Mouse (Mus musculus) hindbrain, embryonic 14.5 days (tissue): Measurements from ENCODE around the gene Kiss1r. TPM values are rescaled to one million over a fixed set of nuclear protein-coding genes. Genes with fewer than 3 reads are reported as not detected.
"Not testable (repeated sequence)": the region's sequence is repeated elsewhere in the genome, so short reads cannot be mapped to it uniquely, and the experiment has no call there.

Experiments
- ATAC-seq: fragments of 200-750 bp; cut with Nextera tagmentation; 2 replicates; pipeline ENCODE4 v1.8.0; 2017; ENCODE audit warnings: moderate number of reproducible peaks, mild to moderate bottlenecking, moderate TSS enrichment, moderate library complexity; ENCODE audit not compliant: low FRiP score
- DNase-seq: peaks from one replicate; pipeline ENCODE4 v3.0.0-alpha.2; 2015; ENCODE audit warnings: low spot score
- H3K27ac ChIP-seq: fragments of 300-500 bp; sonication (generic); 2 replicates; pipeline ENCODE4 v1.5.1; 2014; ENCODE audit warnings: mild to moderate bottlenecking, moderate library complexity
- H3K27me3 ChIP-seq: fragments of 300-500 bp; sonication (generic); 2 replicates; pipeline ENCODE4 v1.6.1; 2014; ENCODE audit warnings: mild to moderate bottlenecking, low read length, mixed read lengths; ENCODE audit not compliant: control insufficient read depth, insufficient read depth
- H3K36me3 ChIP-seq: fragments of 300-500 bp; sonication (generic); replicated peaks from 2 replicates; pipeline ENCODE4 v1.6.1; 2014; ENCODE audit not compliant: control insufficient read depth, insufficient read depth
- H3K4me1 ChIP-seq: fragments of 300-500 bp; sonication (generic); replicated peaks from 2 replicates; pipeline ENCODE4 v1.6.1; 2014; ENCODE audit warnings: antibody characterized with exemption, low read length, mixed read lengths; ENCODE audit not compliant: control insufficient read depth, insufficient read depth
- H3K4me2 ChIP-seq: fragments of 300-500 bp; sonication (generic); replicated peaks from 2 replicates; pipeline ENCODE4 v1.6.1; 2014; ENCODE audit warnings: mild to moderate bottlenecking, moderate library complexity
- H3K4me3 ChIP-seq: fragments of 300-500 bp; sonication (generic); replicated peaks from 2 replicates; pipeline ENCODE4 v1.5.1; 2014; ENCODE audit warnings: mild to moderate bottlenecking, low read length
- H3K9ac ChIP-seq: fragments of 300-500 bp; sonication (generic); 2 replicates; pipeline ENCODE4 v1.6.1; 2014
- H3K9me3 ChIP-seq: fragments of 300-500 bp; sonication (generic); 2 replicates; pipeline ENCODE4 v1.6.1; 2016; ENCODE audit warnings: low read length; ENCODE audit not compliant: control insufficient read depth
- WGBS: fragments of 180-500 bp; shearing (Covaris S2); extraction: QIAGEN DNeasy Blood & Tissue Kit; methylation state at CpG from one replicate; pipeline ENCODE4 v1.1.7; 2014; 5-methylcytosine and 5-hydroxymethylcytosine counted together
- polyA plus RNA-seq: library from polyadenylated mRNA; unstranded; fragments of >200 nt; fragmentation: Nextera tagmentation; extraction: Ambion mirVana; gene quantifications from 2 replicates; pipeline ENCODE4 v1.2.1, GENCODE M21; 2014

Kiss1r gene
- polyA plus RNA-seq, 1 experiment from 2014 or later, result 2.6 TPM

- not testable (repeated sequence) for H3K4me1 ChIP-seq, H3K4me3 ChIP-seq, H3K9ac ChIP-seq, H3K9me3 ChIP-seq, H3K27me3 ChIP-seq, H3K27ac ChIP-seq, H3K4me2 ChIP-seq
- H3K36me3 ChIP-seq, result peaks cover 31% of the 10 kb centered on the region
- peak; percentile 79 for DNase-seq
- ATAC-seq, result peak; percentile 21; the same call in 1 of the 2 replicates
- WGBS, result 46% methylated on average over 22 of the region's 22 CpGs
These were observed 24.2 kb upstream of the Kiss1r start for GRCm38 (mm10) chr10:79892451-79893118.

- H3K4me1 ChIP-seq, result peaks cover 6% of the 10 kb centered on the region; the same call in 1 of the 2 replicates
- no peak for ATAC-seq
- peaks cover 54% of the 10 kb centered on the region for H3K36me3 ChIP-seq
- no peak overlapping the region for H3K9ac ChIP-seq
- DNase-seq, result no peak
- H3K9me3 ChIP-seq, result no peaks in the 10 kb centered on the region
- no peak overlapping the region for H3K27ac ChIP-seq
- no peak overlapping the region for H3K4me2 ChIP-seq
- no peak overlapping the region for H3K4me3 ChIP-seq
- 89% methylated on average over 16 of the region's 16 CpGs for WGBS
- no peaks in the 10 kb centered on the region for H3K27me3 ChIP-seq
These were observed 20.5 kb upstream of the Kiss1r start for GRCm38 (mm10) chr10:79896306-79896705.

GRCm38 (mm10) chr10:79896814-79897213, 20.0 kb upstream of the Kiss1r start:
- Histone ChIP-seq H3K4me3 (no peak overlapping the region), H3K27me3 (no peaks in the 10 kb centered on the region), H3K9me3 (no peaks in the 10 kb centered on the region), H3K4me2 (no peak overlapping the region), H3K9ac (no peak overlapping the region), H3K27ac (no peak overlapping the region), H3K36me3 (peaks cover 59% of the 10 kb centered on the region), H3K4me1 (peaks cover 8% of the 10 kb centered on the region; the same call in 1 of the 2 replicates)
- 89% methylated on average over 13 of the region's 13 CpGs for WGBS
- ATAC-seq, result no peak
- no peak for DNase-seq

GRCm38 (mm10) chr10:79897316-79898245, 19.2 kb upstream of the Kiss1r start:
- Histone ChIP-seq H3K4me3 (no peak overlapping the region), H3K9me3 (no peaks in the 10 kb centered on the region), H3K27ac (no peak overlapping the region), H3K4me2 (no peak overlapping the region), H3K9ac (no peak overlapping the region; the same call in 1 of the 2 replicates), H3K4me1 (peaks cover 8% of the 10 kb centered on the region; the same call in 1 of the 2 replicates), H3K27me3 (no peaks in the 10 kb centered on the region), H3K36me3 (peaks cover 65% of the 10 kb centered on the region)
- ATAC-seq (no peak), DNase-seq (no peak)
- WGBS, result 56% methylated on average over 20 of the region's 20 CpGs

- peaks cover 80% of the 10 kb centered on the region for H3K36me3 ChIP-seq
- 0 out of 2 replicates have a peak overlapping the region, but pooled peaks have one; percentile 8 for H3K9ac ChIP-seq
- H3K27me3 ChIP-seq, result no peaks in the 10 kb centered on the region
- peak overlapping the region; percentile 20; the same call in 1 of the 2 replicates for H3K27ac ChIP-seq
- H3K9me3 ChIP-seq, result no peaks in the 10 kb centered on the region
- H3K4me1 ChIP-seq, result peaks cover 8% of the 10 kb centered on the region; the same call in 1 of the 2 replicates
- peak; percentile 59 for ATAC-seq
- WGBS, result 16% methylated on average over 2 of the region's 2 CpGs
- H3K4me2 ChIP-seq, result no peak overlapping the region
- H3K4me3 ChIP-seq, result no peak overlapping the region
- DNase-seq, result no peak
These were observed 15.8 kb upstream of the Kiss1r start for GRCm38 (mm10) chr10:79900951-79901410.

- 92% methylated on average over 9 of the region's 9 CpGs for WGBS
- no peaks in the 10 kb centered on the region for H3K9me3 ChIP-seq
- no peak overlapping the region for H3K4me2 ChIP-seq
- no peak overlapping the region for H3K4me3 ChIP-seq
- H3K9ac ChIP-seq, result no peak overlapping the region
- no peak for DNase-seq
- no peak overlapping the region for H3K27ac ChIP-seq
- ATAC-seq, result no peak
- H3K27me3 ChIP-seq, result no peaks in the 10 kb centered on the region
- H3K4me1 ChIP-seq, result peaks cover 11% of the 10 kb centered on the region
- peaks cover 56% of the 10 kb centered on the region for H3K36me3 ChIP-seq
These were observed 10.1 kb upstream of the Kiss1r start for GRCm38 (mm10) chr10:79906712-79907111.

- peaks cover 11% of the 10 kb centered on the region for H3K4me1 ChIP-seq
- DNase-seq (no peak), ATAC-seq (no peak)
- H3K27ac ChIP-seq, result no peak overlapping the region
- 0 out of 2 replicates have a peak overlapping the region, but pooled peaks have one; percentile 4 for H3K4me2 ChIP-seq
- H3K4me3 ChIP-seq, result no peak overlapping the region
- H3K9me3 ChIP-seq, result no peaks in the 10 kb centered on the region
- no peaks in the 10 kb centered on the region for H3K27me3 ChIP-seq
- WGBS, result 95% methylated on average over 10 of the region's 10 CpGs
- H3K9ac ChIP-seq, result no peak overlapping the region
- peaks cover 52% of the 10 kb centered on the region for H3K36me3 ChIP-seq
These were observed 9.4 kb upstream of the Kiss1r start for GRCm38 (mm10) chr10:79907415-79907814.

- Histone ChIP-seq H3K4me1 (peaks cover 11% of the 10 kb centered on the region), H3K4me2 (peak within 1 kb of the TSS; percentile 42), H3K9me3 (no peaks in the 10 kb centered on the region), H3K4me3 (peak within 1 kb of the TSS; percentile 54), H3K9ac (peak within 1 kb of the TSS; percentile 83), H3K27ac (peak within 1 kb of the TSS; percentile 98), H3K27me3 (no peaks in the 10 kb centered on the region), H3K36me3 (peaks cover 42% of the 10 kb centered on the region)
- 2% methylated on average over 52 of the region's 52 CpGs for WGBS
- DNase-seq (peak; percentile 90), ATAC-seq (peak; percentile 93)
These were observed 8.3 kb upstream of the Kiss1r start, which contains the start of gene Med16 for GRCm38 (mm10) chr10:79908167-79909091. Med16 (minus strand) TSS chr10:79908923.
